Mouse (Mus musculus) MEL-GATA-1-ER (cell line): ENCODE results near the gene Sar1b.
"Not testable (repeated sequence)": the region's sequence is repeated elsewhere in the genome, so short reads cannot be mapped to it uniquely, and the experiment has no call there.

ENCODE experiments used
- DNase-seq: peaks from one replicate; pipeline ENCODE4 v3.0.0-alpha.2; 2012; ENCODE audit warnings: low read depth; ENCODE audit errors: extremely low read depth

The Sar1b gene

GRCm38 (mm10) chr11:51763213-51763907, at the start of gene Sar1b, which contains the start of gene Sec24a:
Sar1b (plus strand) TSS chr11:51763687.
Sec24a (minus strand) TSS chr11:51763634.
- DNase-seq = peak; percentile 61

DNA sequence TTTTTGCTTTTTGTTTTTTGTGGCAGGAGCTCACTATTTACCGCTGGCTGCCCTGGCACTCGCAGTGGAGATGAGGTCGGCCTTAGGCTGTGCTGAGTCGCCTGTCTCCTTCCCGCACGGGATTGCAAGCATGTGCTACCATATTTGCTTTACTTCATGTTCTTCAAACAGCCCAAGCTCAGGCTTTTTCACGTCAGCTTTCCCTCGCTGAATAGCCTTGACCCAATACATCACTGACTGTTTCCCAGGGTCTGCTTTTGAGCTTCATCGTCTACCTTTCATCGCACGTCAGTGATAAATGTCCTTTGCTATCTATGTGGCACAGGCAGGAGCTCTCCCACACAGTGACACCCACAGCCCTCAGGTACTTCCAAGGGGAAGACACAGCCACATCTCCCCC, 42.4 kb upstream of the Sar1b start:
- DNase-seq = no peak

- DNase-seq = no peak
Measured at GRCm38 (mm10) chr11:51732883-51733282, 30.6 kb upstream of the Sar1b start.

DNA sequence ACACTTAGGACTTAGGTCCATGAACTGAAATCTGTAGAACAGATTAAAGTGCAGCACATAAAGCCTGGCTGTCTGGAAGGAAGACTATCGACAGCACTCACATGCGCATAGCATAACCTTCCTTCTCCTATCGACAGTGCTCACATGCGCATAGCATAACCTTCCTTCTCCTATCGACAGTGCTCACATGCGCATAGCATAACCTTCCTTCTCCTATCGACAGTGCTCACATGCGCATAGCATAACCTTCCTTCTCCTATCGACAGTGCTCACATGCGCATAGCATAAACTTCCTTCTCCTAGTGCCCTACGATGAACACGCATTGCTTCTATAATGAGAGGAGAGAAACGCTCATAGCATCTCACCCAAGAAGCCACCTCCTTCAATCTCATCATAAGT, 29.3 kb upstream of the Sar1b start:
- DNase-seq = not testable (repeated sequence)

DNA sequence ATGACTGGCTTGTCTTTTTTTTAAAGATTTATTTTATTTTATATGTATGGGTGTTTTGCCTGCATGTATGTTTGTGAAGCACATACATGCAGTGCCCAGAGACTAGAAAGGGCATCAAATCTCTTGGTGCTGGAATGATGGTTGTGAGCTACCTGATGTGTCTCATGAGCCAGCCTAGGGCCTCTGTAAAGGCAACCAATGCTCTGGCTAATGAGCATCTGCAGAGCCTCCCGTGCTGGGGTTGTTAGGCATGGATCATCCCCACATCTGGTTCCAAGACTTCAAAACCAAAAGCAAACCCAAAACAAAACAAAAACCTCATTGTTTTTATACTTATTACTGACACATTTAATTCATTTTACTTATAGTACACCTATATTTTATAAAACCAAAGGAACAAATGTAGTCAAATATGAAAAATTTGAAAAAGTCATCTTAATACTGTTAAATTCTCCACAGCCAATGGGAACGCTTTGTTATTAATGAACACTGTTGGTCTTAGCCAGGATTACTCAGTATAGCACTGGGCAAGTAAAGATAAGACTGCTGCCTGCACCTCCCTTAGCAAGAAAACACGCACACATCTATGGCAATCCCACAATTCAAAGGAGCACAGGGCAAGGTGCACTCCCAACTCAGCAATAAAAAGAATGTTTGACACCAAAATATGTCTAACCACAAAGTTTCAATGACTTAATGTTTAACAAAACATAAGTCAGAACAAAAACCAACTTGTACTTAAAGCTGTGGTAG, 24.7 kb upstream of the Sar1b start:
- DNase-seq = no peak

DNA sequence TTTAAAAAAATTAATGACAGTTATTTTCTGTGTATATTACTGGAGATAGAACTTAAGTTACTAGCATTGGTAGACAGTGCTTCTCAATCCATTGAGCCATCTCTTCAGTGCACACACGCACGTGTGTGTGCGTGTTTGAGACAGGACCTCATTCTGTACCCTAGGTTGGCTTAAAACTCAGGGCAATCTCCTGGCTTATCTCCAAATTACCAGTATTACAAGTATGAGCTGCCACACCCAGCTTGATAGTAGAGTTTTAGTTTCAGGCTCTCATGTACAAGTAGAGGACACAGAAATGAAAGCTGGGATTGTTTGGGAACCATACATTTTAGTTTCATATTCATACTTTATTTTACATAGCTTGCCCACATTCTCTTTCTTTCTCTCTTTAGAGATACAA, 22.8 kb upstream of the Sar1b start:
- no peak for DNase-seq

GRCm38 (mm10) chr11:51746096-51746495, 17.4 kb upstream of the Sar1b start:
- DNase-seq = no peak

- not testable (repeated sequence) for DNase-seq
Measured at GRCm38 (mm10) chr11:51751623-51752225, 11.8 kb upstream of the Sar1b start.

GRCm38 (mm10) chr11:51755621-51756311, 7.7 kb upstream of the Sar1b start:
- DNase-seq = no peak

DNA sequence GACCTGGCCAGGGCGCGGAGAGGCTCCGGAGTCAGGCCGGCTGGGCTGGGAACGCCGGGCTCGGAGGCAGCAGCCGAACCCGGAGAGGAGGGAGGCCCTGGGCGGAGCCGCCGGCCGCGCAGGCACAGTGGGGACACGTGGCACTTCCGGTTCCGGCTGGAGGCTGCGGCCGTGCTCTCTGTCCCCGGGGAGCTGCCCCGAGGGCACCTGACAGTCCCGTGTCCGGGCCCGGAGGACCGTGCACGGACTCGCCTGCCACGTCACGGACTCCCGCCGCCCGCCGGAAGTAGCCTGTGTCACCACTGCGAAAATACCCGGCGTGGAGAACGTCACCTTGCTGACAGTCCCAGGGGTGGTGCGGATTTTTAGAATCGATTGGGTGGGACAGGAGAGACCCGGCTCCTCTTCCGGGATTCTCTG, 7.1 kb upstream of the Sar1b start:
- peak; percentile 64 for DNase-seq

DNA sequence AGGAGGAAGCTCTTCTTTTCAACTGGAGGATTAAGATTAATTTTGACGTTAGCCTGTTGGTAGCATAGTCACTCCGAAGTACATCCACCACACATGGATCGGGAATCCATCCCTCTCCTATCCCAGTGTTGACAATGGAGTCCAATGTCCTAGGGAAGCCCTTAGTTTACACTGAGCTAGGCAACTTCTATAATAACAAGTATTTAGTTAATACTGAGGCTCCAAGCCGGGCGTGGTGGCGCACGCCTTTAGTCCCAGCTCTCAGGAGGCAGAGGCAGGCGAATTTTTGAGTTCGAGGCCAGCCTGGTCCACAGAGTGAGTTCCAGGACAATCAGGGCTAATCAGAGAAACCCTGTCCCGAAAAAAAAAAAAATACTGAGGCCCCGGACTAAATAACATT, 6.5 kb upstream of the Sar1b start:
- DNase-seq = no peak

- no peak for DNase-seq
Measured at GRCm38 (mm10) chr11:51757625-51758024, 5.9 kb upstream of the Sar1b start.

DNA sequence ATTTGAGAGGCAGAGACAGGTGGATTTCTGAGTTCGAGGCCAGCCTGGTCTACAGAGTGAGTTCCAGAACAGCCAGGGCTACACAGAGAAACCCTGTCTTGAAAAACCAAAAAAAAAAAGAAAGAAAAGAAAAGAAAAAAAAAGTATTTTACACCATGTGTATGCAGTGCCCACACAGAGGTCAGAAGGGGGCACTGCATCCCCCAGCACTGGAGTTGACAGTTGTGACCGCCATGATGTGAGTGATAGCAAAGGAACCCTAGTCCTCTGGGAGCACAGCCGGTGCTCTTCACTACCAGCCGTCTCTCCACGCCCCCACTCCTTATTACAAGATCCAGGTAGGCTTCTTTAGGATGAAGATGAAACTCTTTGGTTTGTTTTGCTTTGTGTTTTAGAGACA, 5.3 kb upstream of the Sar1b start:
- not testable (repeated sequence) for DNase-seq

- DNase-seq = no peak
Measured at GRCm38 (mm10) chr11:51759251-51759650, 4.2 kb upstream of the Sar1b start.

- DNase-seq = no peak
Measured at GRCm38 (mm10) chr11:51759941-51760657, 3.4 kb upstream of the Sar1b start.

- DNase-seq = no peak
Measured at GRCm38 (mm10) chr11:51761241-51761640, 2.2 kb upstream of the Sar1b start.

DNA sequence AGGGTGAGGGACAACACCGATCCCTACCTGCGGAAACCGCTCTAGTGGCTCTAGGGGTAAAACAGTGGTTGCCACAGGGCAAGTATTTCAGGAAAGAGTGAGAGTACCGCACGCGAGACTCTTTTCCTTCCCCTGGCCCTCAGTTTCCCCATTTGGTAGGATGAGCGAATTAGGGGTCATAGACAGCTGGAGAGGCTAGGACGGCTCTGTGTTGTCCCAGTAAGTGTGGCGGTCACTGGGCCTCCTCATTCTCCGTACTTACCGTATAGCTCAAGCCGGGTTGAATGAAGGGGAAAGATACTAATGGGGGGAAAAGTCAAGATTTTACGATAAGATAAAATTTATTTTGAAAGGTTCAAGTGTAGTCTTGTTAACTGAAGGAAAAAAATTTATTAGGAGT, 468 bp downstream of the Sar1b start:
- DNase-seq = no peak

- no peak for DNase-seq
Measured at GRCm38 (mm10) chr11:51764816-51765215, 1.3 kb downstream of the Sar1b start.

GRCm38 (mm10) chr11:51767579-51768220, 4.2 kb downstream of the Sar1b start:
- DNase-seq = no peak

- no peak for DNase-seq
Measured at GRCm38 (mm10) chr11:51768296-51768695, 4.8 kb downstream of the Sar1b start.

DNA sequence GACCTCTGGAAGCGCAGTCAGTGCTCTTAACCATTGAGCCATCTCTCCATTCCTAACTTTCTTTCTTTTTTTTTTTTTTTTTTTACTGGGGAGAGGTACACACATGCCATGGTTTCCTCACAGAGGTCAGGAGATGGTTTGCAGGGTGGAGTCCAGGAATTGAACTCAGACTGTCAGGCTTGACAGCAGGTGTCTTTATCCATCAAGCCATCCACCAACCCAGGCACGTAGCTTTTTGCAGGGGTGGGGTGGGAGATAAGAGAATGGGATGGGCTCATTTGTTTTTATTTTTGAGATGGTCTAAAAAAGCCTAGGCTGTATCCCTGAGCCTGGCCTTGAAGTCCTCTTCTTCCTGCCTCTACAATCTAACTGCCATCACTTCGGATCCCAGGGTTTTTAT, 12.0 kb downstream of the Sar1b start:
- no peak for DNase-seq
